14 mouse cellular contexts compared by ENCODE assay signal in the genomic region with DNA sequence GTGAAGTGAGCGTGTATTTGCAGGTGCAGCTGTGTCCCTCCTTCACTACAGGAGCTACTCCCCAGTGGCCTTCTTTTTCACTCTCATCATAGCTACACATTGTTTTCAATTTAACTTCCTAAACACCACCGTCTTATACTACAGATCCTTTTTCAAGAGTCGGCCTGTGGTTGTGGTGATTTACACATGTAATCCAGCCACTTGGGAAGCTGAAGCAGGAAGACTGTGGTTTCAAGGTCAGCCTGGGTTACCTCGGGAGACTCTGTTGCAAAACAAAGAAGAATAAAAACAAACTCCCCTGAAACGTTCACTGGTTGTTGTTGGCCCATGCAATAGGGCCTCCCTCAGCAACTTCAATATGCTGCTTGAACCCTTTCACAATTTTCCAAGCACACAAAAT.
"Had no signal": no experiment of that assay in that cellular context is flagged by ENCODE, and none has a peak within 500 bp of the region (broad histone marks: within the 10 kb centered on the region; RNA-seq: fewer than 3 reads in every experiment).

No protein-coding gene starts in this region.

- H3K9me3 ChIP-seq: limb, embryonic 15.5 days; liver, embryonic 12.5 days; midbrain, embryonic 13.5 days; neural tube, embryonic 12.5 days had no signal

- ATAC-seq: liver, embryonic 12.5 days; midbrain, embryonic 13.5 days had no signal

- DNase-seq: kidney, adult 18-20 months; kidney, postnatal 14 days; layer of hippocampus, adult 9-11 months; layer of hippocampus, postnatal 36 days; lung, embryonic 14.5 days; lung, postnatal 10 days; retina, postnatal 1 day; right cerebral cortex, postnatal 4 days; spleen, adult 18-20 months had no signal

- H3K36me3 ChIP-seq: limb, embryonic 15.5 days; liver, embryonic 12.5 days; midbrain, embryonic 13.5 days; neural tube, embryonic 12.5 days had no signal

- H3K27ac ChIP-seq: limb, embryonic 15.5 days; liver, embryonic 12.5 days; midbrain, embryonic 13.5 days; neural tube, embryonic 12.5 days had no signal

- H3K4me2 ChIP-seq: limb, embryonic 15.5 days; liver, embryonic 12.5 days; lung, embryonic 14.5 days; midbrain, embryonic 13.5 days; neural tube, embryonic 12.5 days had no signal

- H3K4me1 ChIP-seq: limb, embryonic 15.5 days; liver, embryonic 12.5 days; midbrain, embryonic 13.5 days; neural tube, embryonic 12.5 days had no signal

- H3K27me3 ChIP-seq: limb, embryonic 15.5 days; liver, embryonic 12.5 days; midbrain, embryonic 13.5 days; neural tube, embryonic 12.5 days had no signal

- H3K9ac ChIP-seq: limb, embryonic 15.5 days; liver, embryonic 12.5 days; lung, embryonic 14.5 days; midbrain, embryonic 13.5 days; neural tube, embryonic 12.5 days had no signal

- H3K4me3 ChIP-seq: limb, embryonic 15.5 days; liver, embryonic 12.5 days; midbrain, embryonic 13.5 days; myocyte; neural tube, embryonic 12.5 days had no signal
